In genomic region chr8:19331836-19332235, GRCm38 (mm10) we compare ENCODE assay signal across 11 mouse cellular contexts. TPM values are rescaled to one million over a fixed set of nuclear protein-coding genes. Genes with fewer than 3 reads are reported as not detected.
DNase-seq lines count a peak whose midpoint lies in the region; ATAC-seq and TF ChIP-seq lines count a peak whose summit lies in the region.
"Had no signal": no experiment of that assay in that cellular context is flagged by ENCODE, and none has a peak within 500 bp of the region (broad histone marks: within the 10 kb centered on the region; RNA-seq: fewer than 3 reads in every experiment).

No protein-coding gene starts in this region.

- H3K36me3 ChIP-seq in ES-Bruce4 (ENCODE audit: control insufficient read depth, insufficient read depth, low read length, poor library complexity, severe bottlenecking) = no peaks in the 10 kb centered on the region
- H3K36me3 ChIP-seq: heart, embryonic 15.5 days; midbrain, embryonic 15.5 days had no signal

- TF ChIP-seq EP300 in ES-Bruce4 (IDR thresholded peaks at IDR 0.05; ENCODE audit: insufficient read depth, low read depth, low read length) = no peak

- TF ChIP-seq POLR2A in ES-Bruce4 (IDR thresholded peaks at IDR 0.05; ENCODE audit: insufficient read depth, low read length) = no peak

- no peaks in the 10 kb centered on the region for H3K9me3 ChIP-seq in ES-Bruce4 (replicated peaks; ENCODE audit: control insufficient read depth, insufficient read depth, low read length, poor library complexity, severe bottlenecking)
- H3K9me3 ChIP-seq: heart, embryonic 15.5 days had no signal

- H3K4me3 ChIP-seq in ES-Bruce4 (ENCODE audit: low read depth, low read length) = no peak overlapping the region
- H3K4me3 ChIP-seq: heart, embryonic 15.5 days; midbrain, embryonic 15.5 days had no signal

- no peak overlapping the region for H3K9ac ChIP-seq in ES-Bruce4 (ENCODE audit: low read depth, poor library complexity, severe bottlenecking)
- H3K9ac ChIP-seq: heart, embryonic 15.5 days; midbrain, embryonic 15.5 days had no signal

- H3K27me3 ChIP-seq in ES-Bruce4 (ENCODE audit: control insufficient read depth, insufficient read depth, low read length, poor library complexity, severe bottlenecking) = no peaks in the 10 kb centered on the region
- H3K27me3 ChIP-seq: heart, embryonic 15.5 days; midbrain, embryonic 15.5 days had no signal

- no peak overlapping the region for H3K27ac ChIP-seq in ES-Bruce4 (ENCODE audit: insufficient read depth, low read length)
- H3K27ac ChIP-seq: heart, embryonic 15.5 days; midbrain, embryonic 15.5 days had no signal

- no peaks in the 10 kb centered on the region for H3K4me1 ChIP-seq in ES-Bruce4 (ENCODE audit: control insufficient read depth, insufficient read depth, low read length)
- H3K4me1 ChIP-seq: heart, embryonic 15.5 days; midbrain, embryonic 15.5 days had no signal

- peak; percentile 67 for TF ChIP-seq CTCF in ES-Bruce4 (IDR thresholded peaks at IDR 0.05; ENCODE audit: low read depth, low read length)

- no peak for ATAC-seq in granulocyte monocyte progenitor cell, adult 5-6 weeks (replicated peaks; ENCODE audit: poor library complexity, severe bottlenecking)
- ATAC-seq: midbrain, embryonic 15.5 days had no signal

- DNase-seq in cerebellum, postnatal 14 days = peak; percentile 2 to 3
- DNase-seq in cerebellum, adult 18-20 months = no peak
- DNase-seq in left cerebral cortex, adult 18-20 months (ENCODE audit: low spot score in 2 of 2) = peak; percentile 19 to 34
- no peak for DNase-seq in left cerebral cortex, adult 11 months (ENCODE audit: low spot score)
- peak; percentile 3 for DNase-seq in induced T-regulatory cell, adult 2 months (ENCODE audit: low read depth)
- no peak for DNase-seq in gastrocnemius, postnatal 10 days

RNA-seq across cellular contexts. Expression of gene Defb3, which starts 38.7 kb away (rescaled TPM):
- total RNA-seq in left cerebral cortex, adult 18-20 months (2021) = not detected
- polyA plus RNA-seq in ES-Bruce4 (2011; ENCODE audit: insufficient read depth, insufficient read length, low read depth, missing spikeins) = not detected in 2 replicates
- total RNA-seq in granulocyte monocyte progenitor cell, adult 5-6 weeks (2014; fragmentation: Nextera tagmentation) = not detected in 2 replicates
- total RNA-seq in granulocyte monocyte progenitor cell, adult 5-6 weeks (2017) = not detected in 2 replicates
- not detected for total RNA-seq in gastrocnemius, postnatal 10 days (2021)
- total RNA-seq: left cerebral cortex, postnatal 25 days had no signal
- polyA plus RNA-seq: heart, embryonic 15.5 days; midbrain, embryonic 15.5 days had no signal

Comparison
In these comparisons a context has a peak if more than half of its experiments do, and no peak if none do; other contexts are left out.
1. DNase-seq: peak in cerebellum, postnatal 14 days (2 of 2), left cerebral cortex, adult 18-20 months (2 of 2) and induced T-regulatory cell, adult 2 months (single experiment); none in cerebellum, adult 18-20 months (0 of 2), left cerebral cortex, adult 11 months (single experiment) and gastrocnemius, postnatal 10 days (single experiment).